Mouse (Mus musculus) ES-E14 (cell line): ENCODE measurements around the gene Dclre1a.
"Not testable (repeated sequence)": the region's sequence is repeated elsewhere in the genome, so short reads cannot be mapped to it uniquely, and the experiment has no call there.

Source experiments
- CHD2 ChIP-seq: IDR thresholded peaks from 2 replicates; pipeline ENCODE4 v1.6.1; 2014; ENCODE audit warnings: mild to moderate bottlenecking, low read depth, low read length, inconsistent platforms
- ZNF384 ChIP-seq: IDR thresholded peaks from 2 replicates; pipeline ENCODE4 v1.6.1; 2012; ENCODE audit warnings: low read depth, low read length, inconsistent platforms

DNA sequence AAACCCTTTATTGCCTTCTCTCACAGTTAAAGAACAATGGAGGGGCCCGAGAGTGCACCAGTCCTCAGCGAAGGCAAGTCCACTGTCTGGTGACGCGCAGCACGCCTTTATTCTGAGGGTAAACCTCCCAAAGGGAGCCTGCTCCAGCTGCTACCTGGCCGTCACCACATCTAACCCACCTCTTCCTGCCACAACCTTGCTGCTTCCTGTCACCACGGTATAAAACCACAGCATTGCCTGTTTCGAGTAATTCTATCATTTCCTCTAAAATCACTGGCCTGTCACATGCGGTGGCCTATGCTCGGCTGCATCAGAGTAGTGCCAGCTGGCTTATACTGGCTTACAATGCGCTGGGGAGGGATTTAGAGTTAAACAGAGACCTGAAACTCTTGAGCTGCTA lies 17.5 kb downstream of the Dclre1a start:
- TF ChIP-seq CHD2, ZNF384: not testable (repeated sequence)
